Mouse (Mus musculus): ENCODE measurements at regions not wholly inside any gene's neighbourhood (a gene's known extent, or its start where the extent isn't known, plus 50 kb on each side); places are given as distances from the start of the nearest gene placed in this dataset.

- no peak overlapping the region for H3K27ac ChIP-seq (ENCODE audit: low read depth, low read length)
- no peaks in the 10 kb centered on the region for H3K27me3 ChIP-seq (ENCODE audit: control insufficient read depth, insufficient read depth, low read length)
- no peak overlapping the region for H3K4me3 ChIP-seq (ENCODE audit: low read depth, low read length)
- DNase-seq (ENCODE audit: low spot score), result no peak
- no peak overlapping the region for H3K4me2 ChIP-seq (ENCODE audit: low read depth, low read length, severe bottlenecking)
- H3K4me1 ChIP-seq (replicated peaks; ENCODE audit: control insufficient read depth, insufficient read depth, low read length), result no peaks in the 10 kb centered on the region
- ATAC-seq (replicated peaks; ENCODE audit: low FRiP score), result no peak
- no peaks in the 10 kb centered on the region for H3K9me3 ChIP-seq (ENCODE audit: control insufficient read depth, low read length)
- no peaks in the 10 kb centered on the region for H3K36me3 ChIP-seq (ENCODE audit: control insufficient read depth, insufficient read depth, low read length)
- WGBS, result 81% methylated on average over 13 of the region's 13 CpGs
- H3K9ac ChIP-seq (ENCODE audit: low read length), result no peak overlapping the region
These were observed 130.9 kb downstream of the Gm26897 start for GRCm38 (mm10) chr5:111864606-111865005.

- no peak overlapping the region for H3K4me3 ChIP-seq (ENCODE audit: low read depth, low read length)
- H3K36me3 ChIP-seq (ENCODE audit: control insufficient read depth, insufficient read depth, low read length), result no peaks in the 10 kb centered on the region
- no peak overlapping the region for H3K9ac ChIP-seq (ENCODE audit: low read length)
- H3K9me3 ChIP-seq (ENCODE audit: control insufficient read depth, low read length), result peaks cover 10% of the 10 kb centered on the region; the same call in 1 of the 2 replicates
- no peak for DNase-seq (ENCODE audit: low spot score)
- H3K4me2 ChIP-seq (ENCODE audit: low read depth, low read length, severe bottlenecking), result no peak overlapping the region
- no peak for ATAC-seq (replicated peaks; ENCODE audit: low FRiP score)
- WGBS, result 60% methylated on average over 12 of the region's 12 CpGs
- no peaks in the 10 kb centered on the region for H3K27me3 ChIP-seq (ENCODE audit: control insufficient read depth, insufficient read depth, low read length)
- H3K27ac ChIP-seq (ENCODE audit: low read depth, low read length), result no peak overlapping the region
- H3K4me1 ChIP-seq (replicated peaks; ENCODE audit: control insufficient read depth, insufficient read depth, low read length), result no peaks in the 10 kb centered on the region
These were observed 135.3 kb downstream of the Gm26897 start for GRCm38 (mm10) chr5:111869011-111869410.

GRCm38 (mm10) chr5:111877165-111877793 lies 143.6 kb downstream of the Gm26897 start:
- Histone ChIP-seq H3K27ac (ENCODE audit: low read depth, low read length) (peak overlapping the region; percentile 25; the same call in 1 of the 2 replicates), H3K4me1 (replicated peaks; ENCODE audit: control insufficient read depth, insufficient read depth, low read length) (peaks cover 11% of the 10 kb centered on the region), H3K9me3 (ENCODE audit: control insufficient read depth, low read length) (peaks cover 3% of the 10 kb centered on the region; the same call in 1 of the 2 replicates), H3K36me3 (ENCODE audit: control insufficient read depth, insufficient read depth, low read length) (no peaks in the 10 kb centered on the region), H3K9ac (ENCODE audit: low read length) (no peak overlapping the region), H3K27me3 (ENCODE audit: control insufficient read depth, insufficient read depth, low read length) (no peaks in the 10 kb centered on the region), H3K4me2 (ENCODE audit: low read depth, low read length, severe bottlenecking) (no peak overlapping the region), H3K4me3 (ENCODE audit: low read depth, low read length) (no peak overlapping the region)
- WGBS, result 1% methylated on average over 8 of the region's 8 CpGs
- DNase-seq (ENCODE audit: low spot score), result peak; percentile 73
- peak; percentile 44; the same call in 1 of the 2 replicates for ATAC-seq (replicated peaks; ENCODE audit: low FRiP score)

- Histone ChIP-seq H3K36me3 (ENCODE audit: control insufficient read depth, insufficient read depth, low read length) (no peaks in the 10 kb centered on the region), H3K27ac (ENCODE audit: low read depth, low read length) (no peak overlapping the region), H3K4me2 (ENCODE audit: low read depth, low read length, severe bottlenecking) (no peak overlapping the region), H3K4me1 (replicated peaks; ENCODE audit: control insufficient read depth, insufficient read depth, low read length) (peaks cover 11% of the 10 kb centered on the region), H3K9me3 (ENCODE audit: control insufficient read depth, low read length) (no peaks in the 10 kb centered on the region; the same call in 1 of the 2 replicates), H3K9ac (ENCODE audit: low read length) (no peak overlapping the region), H3K27me3 (ENCODE audit: control insufficient read depth, insufficient read depth, low read length) (no peaks in the 10 kb centered on the region), H3K4me3 (ENCODE audit: low read depth, low read length) (no peak overlapping the region)
- no peak for ATAC-seq (replicated peaks; ENCODE audit: low FRiP score)
- no peak for DNase-seq (ENCODE audit: low spot score)
These were observed 145.3 kb downstream of the Gm26897 start for GRCm38 (mm10) chr5:111879044-111879443.

GRCm38 (mm10) chr5:111880268-111880667 lies 146.5 kb downstream of the Gm26897 start:
- DNase-seq (ENCODE audit: low spot score), result no peak
- Histone ChIP-seq H3K9me3 (ENCODE audit: control insufficient read depth, low read length) (no peaks in the 10 kb centered on the region; the same call in 1 of the 2 replicates), H3K36me3 (ENCODE audit: control insufficient read depth, insufficient read depth, low read length) (no peaks in the 10 kb centered on the region), H3K27me3 (ENCODE audit: control insufficient read depth, insufficient read depth, low read length) (no peaks in the 10 kb centered on the region), H3K4me1 (replicated peaks; ENCODE audit: control insufficient read depth, insufficient read depth, low read length) (peaks cover 11% of the 10 kb centered on the region), H3K4me2 (ENCODE audit: low read depth, low read length, severe bottlenecking) (no peak overlapping the region), H3K27ac (ENCODE audit: low read depth, low read length) (no peak overlapping the region), H3K4me3 (ENCODE audit: low read depth, low read length) (no peak overlapping the region), H3K9ac (ENCODE audit: low read length) (no peak overlapping the region)
- ATAC-seq (replicated peaks; ENCODE audit: low FRiP score), result no peak
- WGBS, result 89% methylated on average over 2 of the region's 2 CpGs

GRCm38 (mm10) chr5:111881517-111881916 lies 147.8 kb downstream of the Gm26897 start:
- no peak overlapping the region for H3K27ac ChIP-seq (ENCODE audit: low read depth, low read length)
- no peak overlapping the region for H3K4me3 ChIP-seq (ENCODE audit: low read depth, low read length)
- H3K4me1 ChIP-seq (replicated peaks; ENCODE audit: control insufficient read depth, insufficient read depth, low read length), result peaks cover 11% of the 10 kb centered on the region
- no peak overlapping the region for H3K9ac ChIP-seq (ENCODE audit: low read length)
- WGBS, result 41% methylated on average over 5 of the region's 5 CpGs
- ATAC-seq (replicated peaks; ENCODE audit: low FRiP score) (no peak), DNase-seq (ENCODE audit: low spot score) (no peak)
- H3K27me3 ChIP-seq (ENCODE audit: control insufficient read depth, insufficient read depth, low read length), result no peaks in the 10 kb centered on the region
- H3K4me2 ChIP-seq (ENCODE audit: low read depth, low read length, severe bottlenecking), result no peak overlapping the region
- no peaks in the 10 kb centered on the region for H3K9me3 ChIP-seq (ENCODE audit: control insufficient read depth, low read length)
- H3K36me3 ChIP-seq (ENCODE audit: control insufficient read depth, insufficient read depth, low read length), result no peaks in the 10 kb centered on the region

- ATAC-seq (replicated peaks; ENCODE audit: low FRiP score), result no peak
- H3K36me3 ChIP-seq (ENCODE audit: control insufficient read depth, insufficient read depth, low read length), result no peaks in the 10 kb centered on the region
- H3K27ac ChIP-seq (ENCODE audit: low read depth, low read length), result no peak overlapping the region
- DNase-seq (ENCODE audit: low spot score), result no peak
- no peak overlapping the region for H3K9ac ChIP-seq (ENCODE audit: low read length)
- no peak overlapping the region for H3K4me3 ChIP-seq (ENCODE audit: low read depth, low read length)
- no peaks in the 10 kb centered on the region for H3K27me3 ChIP-seq (ENCODE audit: control insufficient read depth, insufficient read depth, low read length)
- H3K4me1 ChIP-seq (replicated peaks; ENCODE audit: control insufficient read depth, insufficient read depth, low read length), result no peaks in the 10 kb centered on the region
- no peak overlapping the region for H3K4me2 ChIP-seq (ENCODE audit: low read depth, low read length, severe bottlenecking)
- H3K9me3 ChIP-seq (ENCODE audit: control insufficient read depth, low read length), result no peaks in the 10 kb centered on the region
- 82% methylated on average over 4 of the region's 4 CpGs for WGBS
These were observed 153.6 kb downstream of the Gm26897 start for GRCm38 (mm10) chr5:111887281-111887680.

GRCm38 (mm10) chr5:111890800-111891199 lies 157.1 kb downstream of the Gm26897 start:
- no peak overlapping the region for H3K27ac ChIP-seq (ENCODE audit: low read depth, low read length)
- WGBS, result 74% methylated on average over 7 of the region's 7 CpGs
- no peak for ATAC-seq (replicated peaks; ENCODE audit: low FRiP score)

GRCm38 (mm10) chr5:111891261-111891693 lies 157.6 kb downstream of the Gm26897 start:
- H3K9me3 ChIP-seq (ENCODE audit: control insufficient read depth, low read length), result no peaks in the 10 kb centered on the region
- H3K36me3 ChIP-seq (ENCODE audit: control insufficient read depth, insufficient read depth, low read length), result no peaks in the 10 kb centered on the region
- ATAC-seq (replicated peaks; ENCODE audit: low FRiP score) (no peak), DNase-seq (ENCODE audit: low spot score) (no peak)
- H3K27ac ChIP-seq (ENCODE audit: low read depth, low read length), result peak overlapping the region; percentile 57; the same call in 1 of the 2 replicates
- peaks cover 13% of the 10 kb centered on the region for H3K4me1 ChIP-seq (replicated peaks; ENCODE audit: control insufficient read depth, insufficient read depth, low read length)
- 78% methylated on average over 8 of the region's 8 CpGs for WGBS
- no peak overlapping the region for H3K9ac ChIP-seq (ENCODE audit: low read length)
- H3K4me3 ChIP-seq (ENCODE audit: low read depth, low read length), result no peak overlapping the region
- no peak overlapping the region for H3K4me2 ChIP-seq (ENCODE audit: low read depth, low read length, severe bottlenecking)
- H3K27me3 ChIP-seq (ENCODE audit: control insufficient read depth, insufficient read depth, low read length), result no peaks in the 10 kb centered on the region

More at GRCm38 (mm10) chr5:111890800-111891199, 157.1 kb downstream of the Gm26897 start:
- no peaks in the 10 kb centered on the region for H3K27me3 ChIP-seq (ENCODE audit: control insufficient read depth, insufficient read depth, low read length)
- DNase-seq (ENCODE audit: low spot score), result no peak
- H3K9ac ChIP-seq (ENCODE audit: low read length), result no peak overlapping the region
- no peaks in the 10 kb centered on the region for H3K36me3 ChIP-seq (ENCODE audit: control insufficient read depth, insufficient read depth, low read length)
- peaks cover 13% of the 10 kb centered on the region for H3K4me1 ChIP-seq (replicated peaks; ENCODE audit: control insufficient read depth, insufficient read depth, low read length)
- no peak overlapping the region for H3K4me2 ChIP-seq (ENCODE audit: low read depth, low read length, severe bottlenecking)
- H3K9me3 ChIP-seq (ENCODE audit: control insufficient read depth, low read length), result no peaks in the 10 kb centered on the region
- no peak overlapping the region for H3K4me3 ChIP-seq (ENCODE audit: low read depth, low read length)
